Mouse (Mus musculus) cerebellum, postnatal 14 days (tissue): ENCODE measurements around the gene Ell3.

ENCODE experiments used
- DNase-seq, 2 experiments: peaks; one replicate each; pipeline ENCODE4 v3.0.0; 2021; ENCODE audit warnings: mixed read lengths in 2 of 2

The Ell3 gene

DNA sequence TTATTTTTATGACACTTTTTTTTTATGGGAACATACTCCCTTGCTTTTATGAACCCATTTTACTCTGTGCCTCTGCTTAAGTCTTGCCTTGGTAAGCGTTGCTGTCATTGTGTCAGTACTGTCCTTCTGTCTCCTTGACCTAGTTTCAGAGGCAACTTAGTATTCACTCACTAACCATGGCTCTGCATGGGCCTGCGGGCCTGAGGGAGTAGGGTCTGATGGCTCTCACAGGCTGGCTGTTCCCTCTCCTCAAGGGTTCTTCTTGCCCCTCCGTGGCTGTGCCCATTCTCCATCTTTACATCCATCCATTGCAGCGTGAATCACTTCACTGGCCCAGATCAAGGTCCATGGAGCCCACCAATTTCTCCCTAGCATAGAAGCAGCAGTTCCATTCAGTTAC lies 2.4 kb upstream of the Ell3 start:
- no peak for DNase-seq

DNA sequence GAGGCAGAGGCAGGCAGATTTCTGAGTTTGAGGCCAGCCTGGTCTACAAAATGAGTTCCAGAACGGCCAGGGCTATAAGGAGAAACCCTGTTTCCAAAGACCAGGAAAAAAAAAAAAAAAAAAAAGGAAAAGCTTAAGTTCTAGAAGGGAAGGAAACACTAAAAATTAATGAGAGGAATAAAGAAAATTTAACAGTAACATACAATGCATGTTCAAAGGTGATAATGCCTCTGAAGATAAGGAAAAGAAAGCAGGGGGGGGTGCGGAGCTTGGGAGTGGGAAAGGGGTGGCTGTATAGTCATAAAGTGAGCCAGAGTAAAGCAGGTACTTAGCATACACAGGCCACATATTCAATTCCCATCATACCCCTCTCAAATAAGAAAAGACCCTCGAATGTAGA lies 1.0 kb upstream of the Ell3 start:
- no peak for DNase-seq

DNA sequence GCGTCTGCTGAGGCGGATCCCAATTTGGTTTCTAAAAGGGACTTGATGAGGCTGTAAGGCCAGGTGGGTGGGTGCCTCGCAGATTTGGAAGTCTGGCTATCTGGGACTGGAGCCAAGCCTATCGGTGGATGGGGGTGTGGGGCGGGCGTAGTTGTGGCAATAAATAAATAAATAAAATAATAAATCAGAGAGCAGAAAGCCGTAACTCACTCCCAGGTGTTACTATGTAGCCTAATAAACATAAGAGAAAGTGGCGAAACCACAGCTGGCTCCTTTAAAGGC lies 1.1 kb downstream of the Ell3 start:
- peak in 1 of 2 experiments; percentile 35 for DNase-seq

DNA sequence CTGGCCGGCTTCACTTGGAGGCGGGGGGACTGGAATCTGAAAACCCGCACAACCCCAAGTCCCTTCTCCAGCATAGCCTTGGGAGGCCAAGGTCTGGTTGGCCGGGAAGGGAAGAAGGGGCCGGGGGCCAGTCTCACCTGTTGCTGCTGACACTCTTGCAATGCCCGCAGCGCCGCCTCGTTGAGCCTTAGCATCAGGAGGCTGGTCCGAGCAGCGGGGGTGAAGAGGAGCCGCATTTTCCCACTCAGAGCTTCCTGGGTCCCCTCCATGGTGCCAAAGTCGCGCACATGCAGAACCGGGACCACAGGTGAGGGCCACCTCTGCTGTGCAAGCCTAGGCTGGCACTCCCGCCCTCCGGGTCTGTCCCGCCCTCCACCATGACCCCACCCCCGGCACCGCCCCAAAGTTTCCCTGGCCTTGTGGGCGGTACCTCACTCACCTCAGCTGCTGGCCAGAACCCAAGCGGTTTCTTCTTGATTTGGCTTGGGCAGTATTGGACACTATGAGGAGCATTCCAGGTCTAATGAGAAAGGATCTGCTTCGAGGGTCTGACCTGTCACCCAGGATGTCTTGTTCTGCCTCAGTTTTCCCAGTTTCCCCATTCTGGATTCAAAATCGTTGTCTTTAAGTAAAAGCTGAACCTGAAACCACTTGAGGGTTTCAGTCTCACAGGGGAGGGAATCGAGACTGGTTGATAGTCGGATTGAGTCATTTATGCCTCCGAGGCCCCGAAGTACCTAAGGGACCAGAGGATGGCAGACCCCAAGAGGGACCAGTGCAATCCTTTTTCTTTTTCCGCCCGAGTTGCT lies 1.6 kb downstream of the Ell3 start:
- peak; percentile 62 to 63 for DNase-seq

DNA sequence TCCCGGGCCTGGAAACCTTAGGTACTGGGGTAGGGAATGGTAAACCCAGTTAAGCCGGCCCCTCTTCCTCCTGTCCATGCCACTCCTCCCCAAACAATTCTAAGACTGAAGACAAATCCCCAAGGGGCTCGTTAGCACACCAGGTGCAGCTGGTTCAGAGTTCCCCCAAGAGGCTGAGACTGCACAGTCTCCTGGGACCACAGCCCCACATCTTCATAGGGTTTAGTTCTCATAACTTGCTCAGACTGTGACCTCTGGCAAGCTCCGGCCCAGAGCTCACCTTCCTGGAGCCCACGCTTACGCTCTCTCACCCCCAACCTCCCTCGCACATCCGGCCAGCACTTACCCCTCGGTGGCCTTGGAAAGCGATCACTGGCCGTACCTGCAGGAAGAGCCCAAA lies 2.3 kb downstream of the Ell3 start:
- DNase-seq: no peak

DNA sequence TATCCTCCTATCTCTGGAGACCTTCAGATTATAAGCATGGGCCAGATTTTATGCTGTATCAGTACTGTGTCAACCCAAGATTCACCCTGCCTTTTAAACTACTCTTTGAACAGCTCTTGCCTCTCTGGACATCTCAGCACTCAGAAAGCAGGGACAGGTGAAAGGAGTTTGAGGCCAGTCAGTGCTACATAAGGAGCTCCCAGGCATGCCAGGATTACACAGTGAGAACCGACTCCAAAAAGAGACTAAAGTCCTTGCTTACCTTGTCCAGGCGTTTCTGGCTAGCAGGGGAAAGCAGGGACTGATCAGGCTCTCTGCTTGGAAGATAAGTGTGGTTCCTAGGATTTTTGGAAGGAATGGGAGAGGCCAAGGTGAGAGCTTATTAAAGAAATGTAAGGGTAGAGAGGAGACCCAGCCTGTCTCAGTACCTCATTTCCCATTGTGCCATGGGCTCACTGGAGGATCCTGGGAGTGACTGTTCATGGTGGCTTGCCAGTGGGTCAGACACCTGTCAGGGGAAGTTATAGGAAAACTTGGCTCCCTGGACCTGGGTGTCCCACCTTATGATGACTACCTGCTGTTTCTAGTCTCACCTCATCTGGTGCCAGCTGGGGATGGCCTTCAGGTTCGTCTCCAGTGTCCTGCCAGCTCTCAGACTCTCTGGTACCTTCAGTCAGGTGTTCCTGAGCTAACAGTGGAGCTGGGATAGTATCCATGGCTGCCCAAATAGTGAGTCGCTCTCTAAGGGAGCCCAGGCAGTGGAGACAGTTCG lies 3.1 kb downstream of the Ell3 start:
- DNase-seq: no peak

- no peak for DNase-seq
These were observed 4.3 kb downstream of the Ell3 start for GRCm38 (mm10) chr2:121439746-121440145.

DNA sequence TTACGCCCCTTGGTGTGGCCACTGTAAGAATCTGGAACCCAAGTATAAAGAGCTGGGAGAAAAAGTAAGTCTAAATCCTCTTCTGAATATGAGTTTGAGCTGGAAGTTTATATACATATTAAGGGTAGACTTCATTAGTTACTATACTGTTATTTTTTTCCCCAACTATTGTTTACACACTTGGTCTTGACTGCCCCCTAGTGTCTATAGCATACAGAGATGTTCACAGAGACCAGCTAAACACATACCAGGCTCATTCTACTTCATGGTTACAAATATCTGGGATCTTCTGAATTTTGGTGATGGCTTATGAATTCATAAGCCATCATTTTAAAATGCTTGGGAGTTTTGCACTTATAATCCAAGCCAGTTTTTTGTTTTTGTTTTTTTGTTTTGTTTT lies 9.2 kb downstream of the Ell3 start:
- DNase-seq: no peak

DNA sequence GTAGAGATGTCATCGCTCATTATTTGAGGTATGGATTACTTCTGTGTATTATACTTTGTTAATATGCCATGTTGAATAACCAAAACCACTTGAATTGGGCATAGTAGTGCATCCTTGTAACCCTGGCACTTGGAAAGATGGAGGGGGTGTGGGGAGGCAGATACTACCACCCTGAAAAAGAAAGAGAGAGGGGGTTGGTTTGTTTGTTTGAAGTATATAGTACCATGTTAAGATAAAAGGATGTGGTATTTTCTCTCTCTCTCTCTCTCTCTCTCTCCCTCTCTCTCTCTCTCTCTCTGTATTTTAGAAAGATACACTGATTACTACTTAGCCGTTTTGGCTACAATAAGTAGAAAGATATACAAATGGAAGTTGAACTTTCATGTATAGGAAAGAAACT lies 18.2 kb downstream of the Ell3 start:
- no peak for DNase-seq

GRCm38 (mm10) chr2:121423166-121423565 lies 20.9 kb downstream of the Ell3 start:
- DNase-seq: no peak

- DNase-seq: no peak
These were observed 25.6 kb downstream of the Ell3 start for GRCm38 (mm10) chr2:121418476-121418875.

DNA sequence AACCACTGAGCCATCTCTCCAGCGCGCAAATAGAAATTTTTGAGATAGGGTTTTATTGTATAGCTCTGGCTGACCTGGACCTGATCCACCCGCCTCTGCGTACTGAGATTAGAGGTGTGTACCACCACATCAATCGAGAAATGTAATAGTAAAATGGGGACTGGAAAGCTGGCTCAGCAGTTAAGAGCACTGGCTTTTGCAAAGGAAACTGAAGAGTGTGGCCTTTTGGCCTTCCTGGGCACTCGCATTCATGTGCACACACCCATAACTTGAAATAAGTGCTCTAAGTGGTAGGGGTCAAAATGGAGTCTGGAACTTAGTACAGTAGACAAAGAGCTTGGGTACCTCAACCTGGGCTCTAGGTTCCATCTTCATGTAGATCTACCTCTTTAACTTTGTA lies 27.7 kb downstream of the Ell3 start:
- DNase-seq: no peak

GRCm38 (mm10) chr2:121415591-121415990 lies 28.5 kb downstream of the Ell3 start:
- no peak for DNase-seq

- DNase-seq: no peak
These were observed 29.0 kb downstream of the Ell3 start for GRCm38 (mm10) chr2:121415103-121415502.

DNA sequence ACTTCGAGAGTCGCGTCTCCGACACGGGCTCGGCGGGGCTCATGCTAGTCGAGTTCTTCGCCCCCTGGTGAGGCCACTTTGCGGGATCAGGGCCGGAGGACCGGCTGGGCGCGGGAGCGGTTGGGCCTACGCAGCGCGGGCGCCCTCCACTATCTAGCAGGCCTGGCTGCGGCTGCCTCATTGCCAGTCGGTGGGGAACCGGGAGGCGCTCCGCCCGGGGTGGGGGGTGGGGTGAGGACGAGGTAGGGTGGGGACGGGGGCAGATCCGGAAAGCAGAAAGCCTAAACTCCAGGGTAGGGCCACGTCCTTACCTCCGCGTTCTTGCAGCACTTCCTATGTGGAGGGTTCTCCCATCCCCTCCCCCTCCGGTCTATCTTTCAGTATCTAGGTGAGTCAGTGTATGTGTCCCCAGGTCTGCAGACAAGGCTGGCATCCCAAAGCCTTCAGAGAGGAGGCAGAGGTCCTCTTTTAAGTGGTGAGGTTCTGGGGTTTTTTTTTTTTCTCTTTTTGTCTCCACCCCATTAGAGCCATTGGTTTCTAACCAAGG lies 29.9 kb downstream of the Ell3 start:
- DNase-seq: peak in 1 of 2 experiments; percentile 51

DNA sequence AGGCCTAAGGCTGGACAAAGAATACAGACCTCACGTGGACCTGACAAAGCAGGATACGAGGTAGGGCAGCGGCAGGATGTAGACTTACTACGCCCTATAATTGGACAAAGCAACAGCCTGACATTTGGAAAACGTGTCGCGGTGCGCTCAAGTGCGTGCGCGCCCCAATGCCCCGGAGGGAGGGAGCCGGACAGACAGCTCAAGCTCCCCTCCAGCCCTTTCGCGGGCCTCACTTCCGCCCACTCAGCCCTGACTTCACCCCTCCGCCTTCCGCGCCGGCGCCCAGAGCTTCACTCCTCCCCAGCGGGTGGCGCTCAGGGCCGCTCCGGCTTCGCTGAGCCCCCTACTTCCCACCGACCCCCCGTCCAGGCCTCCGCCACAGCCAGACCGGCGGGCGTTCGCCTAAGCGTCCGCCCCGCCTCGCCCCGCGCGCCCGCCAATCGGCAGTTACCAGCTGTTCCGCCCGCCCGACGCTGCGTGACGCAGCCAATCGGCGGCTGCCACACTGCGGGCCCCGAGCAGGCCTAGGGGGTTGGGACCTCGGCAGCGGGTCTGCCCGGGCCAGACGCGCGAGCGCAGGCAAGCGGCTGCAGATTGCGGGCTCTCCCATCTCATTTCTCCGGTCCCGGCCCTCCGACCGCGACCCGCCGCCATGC lies 30.6 kb downstream of the Ell3 start, which contains the start of the genes Pdia3 and Catsper2:
Pdia3 (plus strand) TSS at position 389 of the 656 bp plus-strand sequence.
Catsper2 (minus strand) TSS at position 406 of the 656 bp plus-strand sequence.
- peak; percentile 94 to 97 for DNase-seq

GRCm38 (mm10) chr2:121412843-121413386 lies 31.2 kb downstream of the Ell3 start:
- DNase-seq: peak in 1 of 2 experiments; percentile 8

DNA sequence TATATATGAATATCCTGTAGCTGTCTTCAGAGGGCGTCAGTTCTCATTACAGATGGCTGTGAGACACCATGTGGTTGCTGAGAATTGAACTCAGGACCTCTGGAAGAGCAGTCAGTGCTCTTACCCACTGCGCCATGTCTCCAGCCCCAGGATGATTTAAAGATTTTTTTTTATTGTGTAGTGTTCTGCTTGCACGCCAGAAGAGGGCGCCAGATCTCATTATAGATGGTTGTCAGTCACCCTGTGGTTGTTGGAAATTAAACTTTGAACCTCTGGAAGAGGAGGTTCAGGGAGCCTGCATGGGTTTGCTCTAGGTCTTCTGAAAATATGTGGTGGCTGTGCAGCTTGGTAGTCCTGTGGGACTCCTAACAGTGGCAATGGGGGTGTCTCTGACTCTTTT lies 35.9 kb downstream of the Ell3 start:
- peak; percentile 14 to 40 for DNase-seq

- DNase-seq: no peak
These were observed 40.8 kb downstream of the Ell3 start for GRCm38 (mm10) chr2:121403296-121403695.

DNA sequence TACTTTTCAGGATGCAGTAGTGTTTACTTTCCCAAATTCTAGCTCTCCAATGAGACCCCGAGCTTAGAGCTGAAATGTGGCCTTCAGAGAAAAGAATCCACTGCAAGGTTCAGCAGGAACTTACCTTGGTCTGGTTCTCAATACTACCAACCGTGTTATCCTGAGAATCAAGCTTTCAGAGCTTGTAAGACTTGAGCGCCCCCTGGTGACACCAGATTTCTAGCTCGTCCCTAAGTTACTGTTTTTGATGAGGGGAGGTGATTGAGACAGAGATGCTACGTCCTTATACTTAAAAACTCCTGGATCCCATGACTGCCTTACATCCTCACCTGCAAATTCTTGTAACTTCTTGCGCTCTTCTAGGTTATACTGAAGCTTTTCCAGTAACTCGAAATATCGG lies 47.5 kb downstream of the Ell3 start:
- peak; percentile 93 to 98 for DNase-seq
